Mouse (Mus musculus) embryonic fibroblast, embryonic 13.5 days (primary cell): ENCODE measurements around the gene Foxn3.

Source experiments
- CTCF ChIP-seq: IDR thresholded peaks from 2 replicates; pipeline ENCODE4 v1.5.1; 2011; ENCODE audit warnings: mild to moderate bottlenecking, control low read depth, low read length, moderate library complexity, borderline replicate concordance; ENCODE audit not compliant: insufficient read depth
- POLR2A ChIP-seq: IDR thresholded peaks from 2 replicates; pipeline ENCODE4 v1.6.1; 2011; ENCODE audit warnings: low read depth, mild to moderate bottlenecking, control low read depth, low read length, moderate library complexity

- no peak for TF ChIP-seq POLR2A
- no peak for TF ChIP-seq CTCF
These were observed 257.4 kb downstream of the Foxn3 start for GRCm38 (mm10) chr12:99305784-99306535.
